Mouse (Mus musculus) kidney, embryonic 14.5 days (tissue): ENCODE results near the gene Gbp8. TPM values are rescaled to one million over a fixed set of nuclear protein-coding genes. Genes with fewer than 3 reads are reported as not detected.
"Not testable (repeated sequence)": the region's sequence is repeated elsewhere in the genome, so short reads cannot be mapped to it uniquely, and the experiment has no call there.

ENCODE experiments used
- ATAC-seq: fragments of 200-750 bp; cut with Nextera tagmentation; 2 replicates; pipeline ENCODE4 v1.8.0; 2017; ENCODE audit warnings: moderate number of reproducible peaks, mild to moderate bottlenecking, moderate TSS enrichment, moderate library complexity; ENCODE audit not compliant: low FRiP score, low TSS enrichment
- H3K27ac ChIP-seq: fragments of 300-500 bp; sonication (generic); 2 replicates; pipeline ENCODE4 v1.5.1; 2014; ENCODE audit warnings: low read depth, mild to moderate bottlenecking, low read length, moderate library complexity, mixed read lengths
- H3K27me3 ChIP-seq: fragments of 300-500 bp; sonication (generic); 2 replicates; pipeline ENCODE4 v1.6.1; 2014; ENCODE audit warnings: mild to moderate bottlenecking, low read length; ENCODE audit not compliant: control insufficient read depth, insufficient read depth
- H3K36me3 ChIP-seq: fragments of 300-500 bp; sonication (generic); 2 replicates; pipeline ENCODE4 v1.6.1; 2014; ENCODE audit warnings: low read length, mixed read lengths; ENCODE audit not compliant: control insufficient read depth, insufficient read depth
- H3K4me1 ChIP-seq: fragments of 300-500 bp; sonication (generic); 2 replicates; pipeline ENCODE4 v1.6.1; 2014; ENCODE audit warnings: low read length, mixed read lengths; ENCODE audit not compliant: control insufficient read depth, insufficient read depth
- H3K4me2 ChIP-seq: fragments of 300-500 bp; sonication (generic); replicated peaks from 2 replicates; pipeline ENCODE4 v1.6.1; 2014; ENCODE audit warnings: low read depth, mild to moderate bottlenecking, low read length
- H3K4me3 ChIP-seq: fragments of 300-500 bp; sonication (generic); 2 replicates; pipeline ENCODE4 v1.5.1; 2014; ENCODE audit warnings: mild to moderate bottlenecking, low read length
- H3K9ac ChIP-seq: fragments of 300-500 bp; sonication (generic); 2 replicates; pipeline ENCODE4 v1.6.1; 2014; ENCODE audit warnings: low read depth, mild to moderate bottlenecking, low read length, moderate library complexity
- H3K9me3 ChIP-seq: fragments of 300-500 bp; sonication (generic); 2 replicates; pipeline ENCODE4 v1.6.1; 2016; ENCODE audit warnings: low read length; ENCODE audit not compliant: control insufficient read depth
- WGBS: fragments of 180-500 bp; shearing (Covaris S2); extraction: QIAGEN DNeasy Blood & Tissue Kit; methylation state at CpG from one replicate; pipeline ENCODE4 v1.1.7; 2014; 5-methylcytosine and 5-hydroxymethylcytosine counted together
- polyA plus RNA-seq: library from polyadenylated mRNA; unstranded; fragments of >200 nt; fragmentation: Nextera tagmentation; extraction: Ambion mirVana; gene quantifications from 2 replicates; pipeline ENCODE4 v1.2.1, GENCODE M21; 2014

Gene Gbp8
- polyA plus RNA-seq, 1 experiment from 2014 or later, result 0.39 TPM

DNA sequence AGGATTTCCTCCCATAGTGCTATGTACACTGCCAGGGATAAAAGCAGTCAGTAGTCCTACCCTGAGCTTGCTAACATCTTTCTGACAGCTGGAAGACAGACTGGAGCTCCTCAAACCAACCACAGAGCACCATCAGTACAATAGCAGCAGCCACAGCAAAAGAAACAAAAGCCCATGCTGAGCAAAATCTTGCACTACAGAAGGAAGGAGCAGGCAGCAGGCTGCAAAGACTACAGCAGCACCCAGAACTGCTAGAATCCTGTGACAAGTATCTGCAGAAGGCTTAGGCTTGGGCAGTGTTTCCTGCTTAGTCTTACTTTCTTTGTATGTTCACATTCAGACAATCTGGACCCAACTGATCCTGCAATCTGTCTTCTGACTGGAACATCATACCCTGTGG is 71.0 kb downstream of the Gbp8 start:
- not testable (repeated sequence) for H3K4me3 ChIP-seq

DNA sequence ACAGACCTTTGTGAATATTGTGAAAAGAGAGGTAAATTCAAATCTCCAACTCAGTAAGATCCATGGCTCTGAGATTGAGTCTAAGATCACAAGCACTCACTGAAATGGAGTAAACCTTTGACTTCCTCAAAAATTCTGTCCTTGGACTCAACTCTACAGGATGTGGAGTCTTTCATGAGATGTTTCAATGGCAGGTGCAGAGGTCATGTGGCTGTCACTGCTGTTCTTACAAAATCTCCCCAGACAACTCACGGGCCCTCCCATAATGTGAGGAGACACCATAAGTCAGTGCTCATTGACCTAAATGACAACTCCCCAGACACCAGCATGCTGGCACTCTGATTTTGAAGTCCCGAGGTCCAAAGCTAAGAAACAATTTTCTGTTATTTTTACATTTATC is 74.9 kb downstream of the Gbp8 start:
- not testable (repeated sequence) for H3K27me3 ChIP-seq, H3K4me1 ChIP-seq, H3K4me2 ChIP-seq, ATAC-seq, H3K36me3 ChIP-seq, H3K9me3 ChIP-seq, H3K27ac ChIP-seq, H3K9ac ChIP-seq, H3K4me3 ChIP-seq
- 74% methylated on average over 2 of the region's 2 CpGs for WGBS

More for the DNA sequence above, 71.0 kb downstream of the Gbp8 start:
- not testable (repeated sequence) for H3K4me2 ChIP-seq, H3K9me3 ChIP-seq, H3K36me3 ChIP-seq, H3K4me1 ChIP-seq, H3K27me3 ChIP-seq, H3K9ac ChIP-seq, H3K27ac ChIP-seq, ATAC-seq

DNA sequence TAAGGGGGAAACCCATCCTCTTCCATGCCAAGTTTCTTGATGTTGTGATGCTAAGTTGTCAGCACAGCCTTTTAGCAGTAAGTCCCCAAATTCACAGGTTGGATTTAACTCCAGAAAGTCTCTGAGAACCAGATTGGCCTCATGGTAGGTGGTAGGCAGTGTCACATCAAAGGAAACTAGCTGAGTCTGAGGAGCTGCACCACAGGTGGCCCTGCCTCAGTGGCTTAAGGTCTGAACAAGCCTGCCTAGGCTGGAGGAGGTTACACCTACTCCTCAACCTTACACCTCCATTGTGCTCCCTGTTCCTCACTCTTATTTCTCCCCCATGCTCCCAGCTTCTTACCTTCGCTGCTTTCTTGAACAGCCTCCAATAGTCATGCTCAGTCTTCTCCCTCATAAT is 76.0 kb downstream of the Gbp8 start:
- no peak overlapping the region for H3K4me2 ChIP-seq
- no peak overlapping the region for H3K27ac ChIP-seq
- WGBS, result 71% methylated on average over 1 of the region's 1 CpGs
- H3K9ac ChIP-seq, result no peak overlapping the region
- H3K9me3 ChIP-seq, result no peaks in the 10 kb centered on the region
- no peak for ATAC-seq
- no peak overlapping the region for H3K4me3 ChIP-seq
- no peaks in the 10 kb centered on the region for H3K27me3 ChIP-seq
- no peaks in the 10 kb centered on the region for H3K36me3 ChIP-seq
- H3K4me1 ChIP-seq, result no peaks in the 10 kb centered on the region

DNA sequence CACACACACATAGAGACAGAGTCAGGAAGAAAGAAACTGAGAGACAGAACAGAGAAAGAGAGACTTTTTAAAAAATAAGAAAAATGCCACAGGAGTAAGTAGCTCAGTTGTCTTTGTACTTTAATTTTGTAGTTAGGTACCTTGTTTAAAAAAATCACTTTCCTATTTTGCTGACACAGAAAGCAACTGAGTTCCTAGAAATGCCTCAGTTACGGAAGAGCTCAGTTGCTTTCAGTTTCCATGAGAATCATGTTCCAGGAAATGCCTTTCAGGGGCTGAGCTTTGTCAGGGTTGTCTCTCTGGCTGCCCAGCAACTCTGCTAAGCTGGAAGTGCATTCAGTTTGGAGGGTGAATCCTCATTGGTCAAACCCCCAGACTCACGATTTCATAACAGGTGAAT is 76.9 kb downstream of the Gbp8 start:
- ATAC-seq, H3K9ac ChIP-seq, H3K9me3 ChIP-seq, H3K27ac ChIP-seq, H3K4me3 ChIP-seq, H3K36me3 ChIP-seq, H3K4me2 ChIP-seq, H3K4me1 ChIP-seq, H3K27me3 ChIP-seq: not testable (repeated sequence)
- WGBS, result 80% methylated on average over 2 of the region's 2 CpGs

DNA sequence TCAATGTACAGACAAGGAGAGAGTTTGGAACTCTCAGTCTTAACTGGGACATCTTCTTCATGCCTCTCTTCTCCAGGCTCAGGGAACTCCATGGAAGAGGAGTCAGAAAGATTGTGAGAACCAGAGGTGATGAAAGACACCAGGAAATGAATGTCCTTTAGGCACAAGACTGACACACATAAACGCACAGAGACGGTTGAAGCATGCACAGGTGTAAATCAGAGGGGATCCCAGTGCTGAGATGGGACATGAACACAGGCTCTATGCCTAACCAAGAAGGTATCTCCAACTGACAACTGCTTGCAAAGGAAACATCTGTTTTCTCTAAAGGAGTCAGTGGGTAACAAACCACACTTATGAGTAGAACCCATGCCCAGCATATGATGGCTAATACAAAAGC is 79.1 kb downstream of the Gbp8 start:
- no peak for ATAC-seq
- Histone ChIP-seq H3K27ac (no peak overlapping the region), H3K4me3 (no peak overlapping the region), H3K36me3 (no peaks in the 10 kb centered on the region), H3K9ac (no peak overlapping the region), H3K4me2 (no peak overlapping the region), H3K4me1 (no peaks in the 10 kb centered on the region), H3K27me3 (no peaks in the 10 kb centered on the region), H3K9me3 (no peaks in the 10 kb centered on the region)
- 81% methylated on average over 2 of the region's 2 CpGs for WGBS

DNA sequence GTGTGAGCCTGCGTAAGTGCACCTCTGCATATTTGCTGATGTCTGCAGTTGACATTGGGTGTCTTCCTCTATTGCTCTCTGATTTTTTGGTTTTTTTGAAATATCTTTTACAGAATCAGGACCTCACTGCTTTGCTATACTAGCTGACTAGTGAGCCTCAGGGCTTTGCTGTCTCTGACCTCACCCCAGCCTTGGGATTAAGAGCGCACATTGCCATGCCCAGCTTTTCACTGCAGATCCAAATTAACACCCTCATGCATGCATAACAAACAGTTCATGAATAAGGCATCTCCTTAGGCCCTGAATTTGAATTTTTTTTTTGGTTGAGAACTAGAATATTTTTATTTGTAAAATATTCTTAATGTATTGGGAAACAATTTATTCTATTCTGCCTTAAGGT is 84.1 kb downstream of the Gbp8 start:
- no peak overlapping the region for H3K9ac ChIP-seq
- H3K4me1 ChIP-seq, result no peaks in the 10 kb centered on the region
- no peaks in the 10 kb centered on the region for H3K27me3 ChIP-seq
- no peak overlapping the region for H3K4me3 ChIP-seq
- no peak for ATAC-seq
- no peak overlapping the region for H3K4me2 ChIP-seq
- H3K9me3 ChIP-seq, result no peaks in the 10 kb centered on the region
- H3K27ac ChIP-seq, result no peak overlapping the region
- no peaks in the 10 kb centered on the region for H3K36me3 ChIP-seq
- 98% methylated on average over 2 of the region's 2 CpGs for WGBS

DNA sequence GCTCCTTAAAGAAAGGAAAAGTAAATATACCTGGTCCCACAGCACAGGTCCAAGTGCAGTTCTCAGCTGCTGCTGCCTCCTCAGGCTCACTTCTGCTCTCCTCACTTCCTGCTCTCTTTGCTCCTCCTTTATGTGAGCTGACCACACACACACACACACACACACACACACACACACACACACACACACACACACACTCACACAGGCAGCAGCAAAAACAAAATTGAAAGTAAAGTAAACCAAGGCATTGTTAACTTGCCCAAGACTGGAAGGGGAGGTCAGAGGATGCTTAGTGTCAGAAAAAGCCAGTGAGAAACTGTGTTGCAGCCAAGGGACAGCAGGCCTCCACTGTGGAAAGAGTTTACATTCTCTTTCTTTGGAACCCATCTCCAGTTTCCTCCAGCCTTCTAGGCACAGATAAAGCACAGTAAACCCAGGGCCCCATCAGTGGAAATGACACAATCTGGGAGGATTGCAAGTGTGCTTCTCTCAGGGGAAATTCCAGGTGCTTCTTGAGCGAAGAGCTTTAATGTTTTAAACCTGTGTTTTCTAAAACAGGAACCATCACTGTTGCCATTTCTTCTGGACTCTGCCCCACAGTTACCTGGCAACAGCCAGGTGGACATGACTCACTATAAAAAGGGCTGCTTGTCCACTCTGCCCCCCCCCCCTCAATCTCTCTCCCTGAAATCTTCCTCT is 85.7 kb downstream of the Gbp8 start:
- not testable (repeated sequence) for H3K27me3 ChIP-seq, H3K4me2 ChIP-seq, H3K27ac ChIP-seq, H3K9ac ChIP-seq, H3K4me3 ChIP-seq, H3K9me3 ChIP-seq, H3K4me1 ChIP-seq, H3K36me3 ChIP-seq, ATAC-seq
- 81% methylated on average over 1 of the region's 1 CpGs for WGBS

DNA sequence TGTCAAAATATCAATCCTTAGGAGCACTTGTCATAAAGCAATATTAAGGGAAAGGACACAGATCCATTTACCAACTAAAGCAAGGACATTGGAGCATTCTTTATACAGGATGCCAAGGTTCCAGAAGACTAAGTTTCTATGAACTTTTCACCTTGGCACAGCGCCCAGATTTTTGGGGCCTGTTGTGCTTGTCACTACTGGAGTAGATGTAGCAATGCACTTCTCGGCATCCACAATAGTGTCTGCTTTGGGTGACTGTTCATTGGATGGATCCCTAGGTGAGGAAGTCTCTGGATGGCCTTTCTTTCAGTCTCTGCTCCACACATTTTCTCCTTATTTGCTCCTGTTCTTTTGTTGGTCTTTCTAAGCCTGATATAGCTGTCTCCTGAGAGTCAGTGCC is 107.0 kb downstream of the Gbp8 start:
- no peak overlapping the region for H3K9ac ChIP-seq
- H3K36me3 ChIP-seq, result no peaks in the 10 kb centered on the region
- no peak overlapping the region for H3K4me3 ChIP-seq
- no peak overlapping the region for H3K27ac ChIP-seq
- H3K27me3 ChIP-seq, result no peaks in the 10 kb centered on the region
- no peak for ATAC-seq
- no peaks in the 10 kb centered on the region for H3K9me3 ChIP-seq
- 71% methylated on average over 2 of the region's 2 CpGs for WGBS
- H3K4me2 ChIP-seq, result no peak overlapping the region
- no peaks in the 10 kb centered on the region for H3K4me1 ChIP-seq

DNA sequence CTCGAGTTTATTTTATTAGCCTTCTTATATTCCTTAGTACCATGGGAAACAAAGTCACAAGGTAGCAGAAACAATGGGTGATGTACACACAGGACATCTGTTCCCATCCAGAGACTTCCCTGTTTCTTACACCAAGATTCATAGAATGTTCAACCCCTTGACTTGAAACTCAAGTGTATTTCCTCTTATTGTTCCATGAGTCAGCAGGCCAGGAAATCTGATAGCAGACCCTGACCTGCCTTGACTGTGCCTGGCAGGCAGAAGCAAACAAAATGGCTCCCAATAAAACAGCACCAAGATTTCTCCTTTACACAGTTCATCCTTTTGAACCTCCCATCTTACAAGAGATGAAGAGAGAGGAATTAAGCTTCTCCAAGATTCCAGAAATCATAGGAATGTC is 126.8 kb downstream of the Gbp8 start:
- no peaks in the 10 kb centered on the region for H3K27me3 ChIP-seq
- no peak overlapping the region for H3K4me2 ChIP-seq
- no peak overlapping the region for H3K27ac ChIP-seq
- no peak overlapping the region for H3K4me3 ChIP-seq
- ATAC-seq, result no peak
- H3K9ac ChIP-seq, result no peak overlapping the region
- peaks cover 3% of the 10 kb centered on the region; the same call in 1 of the 2 replicates for H3K9me3 ChIP-seq
- no peaks in the 10 kb centered on the region for H3K36me3 ChIP-seq
- WGBS, result 78% methylated on average over 1 of the region's 1 CpGs
- no peaks in the 10 kb centered on the region for H3K4me1 ChIP-seq
